Mouse (Mus musculus) heart, embryonic 12.5 days (tissue): ENCODE data around the gene Apol7a. TPM values are rescaled to one million over a fixed set of nuclear protein-coding genes. Genes with fewer than 3 reads are reported as not detected.

Experiments
- ATAC-seq: fragments of 200-750 bp; cut with Nextera tagmentation; 2 replicates; pipeline ENCODE4 v1.8.0; 2017; ENCODE audit warnings: moderate TSS enrichment, moderate library complexity; ENCODE audit not compliant: insufficient number of reproducible peaks, low FRiP score
- H3K27ac ChIP-seq: fragments of 300-500 bp; sonication (generic); 2 replicates; pipeline ENCODE4 v1.5.1; 2016; ENCODE audit warnings: mild to moderate bottlenecking, moderate library complexity; ENCODE audit not compliant: poor library complexity, severe bottlenecking
- H3K27me3 ChIP-seq: fragments of 300-500 bp; sonication (generic); replicated peaks from 2 replicates; pipeline ENCODE4 v1.6.1; 2016; ENCODE audit warnings: mild to moderate bottlenecking, moderate library complexity
- H3K36me3 ChIP-seq: fragments of 300-500 bp; sonication (generic); 2 replicates; pipeline ENCODE4 v1.6.1; 2016; ENCODE audit warnings: mild to moderate bottlenecking, moderate library complexity
- H3K4me1 ChIP-seq: fragments of 300-500 bp; sonication (generic); replicated peaks from 2 replicates; pipeline ENCODE4 v1.6.1; 2016; ENCODE audit warnings: mild to moderate bottlenecking
- H3K4me2 ChIP-seq: fragments of 300-500 bp; sonication (generic); 2 replicates; pipeline ENCODE4 v1.6.1; 2016; ENCODE audit warnings: mild to moderate bottlenecking, moderate library complexity
- H3K4me3 ChIP-seq: fragments of 300-500 bp; sonication (generic); 2 replicates; pipeline ENCODE4 v1.5.1; 2016; ENCODE audit warnings: mild to moderate bottlenecking
- H3K9ac ChIP-seq: fragments of 300-500 bp; sonication (generic); 2 replicates; pipeline ENCODE4 v1.6.1; 2016; ENCODE audit warnings: mild to moderate bottlenecking, moderate library complexity
- H3K9me3 ChIP-seq: fragments of 300-500 bp; sonication (generic); replicated peaks from 2 replicates; pipeline ENCODE4 v1.6.1; 2016; ENCODE audit warnings: mild to moderate bottlenecking, moderate library complexity
- WGBS: fragments of 180-500 bp; shearing (Covaris S2); methylation state at CpG from one replicate; pipeline ENCODE4 v1.1.7; 2016; 5-methylcytosine and 5-hydroxymethylcytosine counted together
- polyA plus RNA-seq: library from polyadenylated mRNA; unstranded; fragments of >200 nt; fragmentation: Nextera tagmentation; extraction: Ambion mirVana; gene quantifications from 2 replicates; pipeline ENCODE4 v1.2.1, GENCODE M21; 2016

The Apol7a gene
- polyA plus RNA-seq, 1 experiment from 2014 or later, result 0.19 TPM

GRCm38 (mm10) chr15:77359486-77359885, 39.4 kb downstream of the Apol7a start:
- ATAC-seq, result no peak
- Histone ChIP-seq H3K27me3 (no peaks in the 10 kb centered on the region), H3K4me1 (peaks cover 42% of the 10 kb centered on the region), H3K4me3 (no peak overlapping the region), H3K36me3 (no peaks in the 10 kb centered on the region), H3K9ac (no peak overlapping the region), H3K27ac (no peak overlapping the region), H3K4me2 (no peak overlapping the region), H3K9me3 (no peaks in the 10 kb centered on the region)
- WGBS, result 64% methylated on average over 9 of the region's 9 CpGs

GRCm38 (mm10) chr15:77359084-77359483, 39.8 kb downstream of the Apol7a start:
- H3K4me1 ChIP-seq, result peaks cover 45% of the 10 kb centered on the region
- H3K4me3 ChIP-seq, result peak overlapping the region; percentile 30
- no peaks in the 10 kb centered on the region for H3K36me3 ChIP-seq
- no peak for ATAC-seq
- no peaks in the 10 kb centered on the region for H3K27me3 ChIP-seq
- peak overlapping the region; percentile 61 for H3K9ac ChIP-seq
- 33% methylated on average over 6 of the region's 6 CpGs for WGBS
- H3K9me3 ChIP-seq, result no peaks in the 10 kb centered on the region
- peak overlapping the region; percentile 66 for H3K4me2 ChIP-seq
- H3K27ac ChIP-seq, result no peak overlapping the region

- Histone ChIP-seq H3K9me3 (no peaks in the 10 kb centered on the region), H3K4me3 (peak overlapping the region; percentile 30), H3K4me1 (peaks cover 46% of the 10 kb centered on the region), H3K9ac (peak overlapping the region; percentile 61), H3K4me2 (peak overlapping the region; percentile 66), H3K27ac (no peak overlapping the region), H3K27me3 (no peaks in the 10 kb centered on the region), H3K36me3 (no peaks in the 10 kb centered on the region)
- ATAC-seq, result peak; percentile 77
- WGBS, result 8% methylated on average over 29 of the region's 29 CpGs
Observed at GRCm38 (mm10) chr15:77358320-77359040, 40.4 kb downstream of the Apol7a start.

GRCm38 (mm10) chr15:77356248-77356810, 42.6 kb downstream of the Apol7a start:
- Histone ChIP-seq H3K27me3 (no peaks in the 10 kb centered on the region), H3K36me3 (no peaks in the 10 kb centered on the region), H3K4me3 (peak overlapping the region; percentile 5; the same call in 1 of the 2 replicates), H3K9ac (peak overlapping the region; percentile 6; the same call in 1 of the 2 replicates), H3K4me1 (peaks cover 52% of the 10 kb centered on the region), H3K4me2 (peak overlapping the region; percentile 58), H3K9me3 (no peaks in the 10 kb centered on the region), H3K27ac (0 out of 2 replicates have a peak overlapping the region, but pooled peaks have one; percentile 10)
- ATAC-seq, result peak; percentile 49
- 5% methylated on average over 11 of the region's 11 CpGs for WGBS

GRCm38 (mm10) chr15:77354848-77355551, 43.9 kb downstream of the Apol7a start:
- H3K27ac ChIP-seq, result peak overlapping the region; percentile 79

GRCm38 (mm10) chr15:77354496-77354847, 44.4 kb downstream of the Apol7a start:
- ATAC-seq, result no peak
- Histone ChIP-seq H3K27ac (peak overlapping the region; percentile 79), H3K36me3 (no peaks in the 10 kb centered on the region), H3K4me2 (no peak overlapping the region), H3K9ac (no peak overlapping the region), H3K27me3 (no peaks in the 10 kb centered on the region), H3K4me3 (no peak overlapping the region), H3K9me3 (no peaks in the 10 kb centered on the region), H3K4me1 (peaks cover 52% of the 10 kb centered on the region)
- 38% methylated on average over 4 of the region's 4 CpGs for WGBS

More at GRCm38 (mm10) chr15:77354848-77355551, 43.9 kb downstream of the Apol7a start:
- 73% methylated on average over 6 of the region's 6 CpGs for WGBS
- ATAC-seq, result no peak
- H3K9me3 ChIP-seq, result no peaks in the 10 kb centered on the region
- peaks cover 52% of the 10 kb centered on the region for H3K4me1 ChIP-seq
- H3K4me2 ChIP-seq, result no peak overlapping the region
- H3K27me3 ChIP-seq, result no peaks in the 10 kb centered on the region
- no peak overlapping the region for H3K4me3 ChIP-seq
- no peaks in the 10 kb centered on the region for H3K36me3 ChIP-seq
- no peak overlapping the region for H3K9ac ChIP-seq

GRCm38 (mm10) chr15:77353764-77354163, 45.1 kb downstream of the Apol7a start:
- Histone ChIP-seq H3K4me1 (peaks cover 49% of the 10 kb centered on the region), H3K9me3 (no peaks in the 10 kb centered on the region), H3K27ac (no peak overlapping the region), H3K4me3 (no peak overlapping the region), H3K36me3 (no peaks in the 10 kb centered on the region), H3K27me3 (no peaks in the 10 kb centered on the region), H3K4me2 (no peak overlapping the region), H3K9ac (no peak overlapping the region)
- ATAC-seq, result no peak
- WGBS, result 26% methylated on average over 4 of the region's 4 CpGs

- H3K27ac ChIP-seq, result no peak overlapping the region
Observed at GRCm38 (mm10) chr15:77352863-77353262, 46.0 kb downstream of the Apol7a start.

DNA sequence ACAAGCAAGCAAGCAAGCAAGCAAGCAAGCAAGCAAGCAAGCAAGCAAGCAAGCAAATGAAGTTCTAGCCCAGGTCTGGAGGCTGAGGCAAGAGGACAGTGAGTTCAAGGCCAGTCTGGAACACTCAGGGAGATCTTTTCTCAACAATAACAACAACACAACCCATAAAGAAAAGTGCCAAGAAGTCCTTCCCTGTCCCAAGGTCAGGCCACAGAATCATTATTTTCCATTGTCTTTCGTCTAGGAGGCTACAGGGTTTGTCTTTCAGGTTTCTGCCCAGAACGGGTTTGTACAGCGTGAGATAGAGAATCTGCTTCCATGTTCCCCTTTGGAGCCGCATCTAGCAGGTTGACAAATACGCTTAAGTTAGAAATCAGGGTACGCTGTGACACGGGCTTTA, 48.8 kb downstream of the Apol7a start:
- no peak overlapping the region for H3K4me2 ChIP-seq
- 88% methylated on average over 7 of the region's 7 CpGs for WGBS
- H3K4me1 ChIP-seq, result peaks cover 27% of the 10 kb centered on the region
- H3K9ac ChIP-seq, result no peak overlapping the region
- no peak overlapping the region for H3K4me3 ChIP-seq
- no peak for ATAC-seq
- H3K36me3 ChIP-seq, result no peaks in the 10 kb centered on the region
- no peak overlapping the region for H3K27ac ChIP-seq
- H3K27me3 ChIP-seq, result no peaks in the 10 kb centered on the region
- H3K9me3 ChIP-seq, result no peaks in the 10 kb centered on the region

More at GRCm38 (mm10) chr15:77352863-77353262, 46.0 kb downstream of the Apol7a start:
- no peaks in the 10 kb centered on the region for H3K9me3 ChIP-seq
- H3K27me3 ChIP-seq, result no peaks in the 10 kb centered on the region
- H3K9ac ChIP-seq, result no peak overlapping the region
- no peak overlapping the region for H3K4me2 ChIP-seq
- no peaks in the 10 kb centered on the region for H3K36me3 ChIP-seq
- H3K4me3 ChIP-seq, result no peak overlapping the region
- WGBS, result 60% methylated on average over 7 of the region's 7 CpGs
- no peak for ATAC-seq
- peaks cover 44% of the 10 kb centered on the region for H3K4me1 ChIP-seq

DNA sequence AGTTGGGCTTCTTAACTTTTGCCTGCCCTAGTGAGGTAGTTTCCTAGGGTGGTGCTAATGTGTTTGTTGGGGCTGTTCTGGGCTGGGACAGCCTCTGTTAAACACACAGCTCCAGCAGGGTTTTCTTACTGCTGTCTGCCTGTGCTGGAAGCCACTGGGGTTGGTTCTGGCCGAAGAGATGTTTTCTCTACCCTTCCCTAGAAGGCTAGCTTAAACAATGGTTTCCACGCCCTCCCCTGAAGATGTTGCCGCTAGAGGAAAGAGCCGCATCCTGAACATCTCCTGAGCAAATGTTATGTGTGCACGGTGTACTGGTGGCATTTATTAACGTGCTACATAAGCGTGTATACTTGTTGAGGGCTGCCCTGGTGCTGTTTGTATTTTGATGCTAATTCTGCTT, 50.8 kb downstream of the Apol7a start:
- Histone ChIP-seq H3K4me3 (no peak overlapping the region), H3K27ac (0 out of 2 replicates have a peak overlapping the region, but pooled peaks have one; percentile 5), H3K4me1 (peaks cover 28% of the 10 kb centered on the region), H3K27me3 (no peaks in the 10 kb centered on the region), H3K9me3 (no peaks in the 10 kb centered on the region), H3K4me2 (no peak overlapping the region), H3K9ac (no peak overlapping the region), H3K36me3 (no peaks in the 10 kb centered on the region)
- 67% methylated on average over 7 of the region's 7 CpGs for WGBS
- no peak for ATAC-seq
